Mouse (Mus musculus) bone marrow macrophage, adult 2 months (primary cell): ENCODE results near the gene Chrm2.

ENCODE experiments used
- CTCF ChIP-seq: IDR thresholded peaks from 2 replicates; pipeline ENCODE4 v1.5.1; 2012; ENCODE audit warnings: low read depth, mild to moderate bottlenecking, low read length, moderate library complexity
- POLR2A ChIP-seq: IDR thresholded peaks from 2 replicates; pipeline ENCODE4 v1.6.1; 2012; ENCODE audit warnings: mild to moderate bottlenecking, low read depth, low read length, borderline replicate concordance

GRCm38 (mm10) chr6:36523599-36523998, 135.7 kb downstream of the Chrm2 start:
- no peak for TF ChIP-seq CTCF
- no peak for TF ChIP-seq POLR2A
